Mouse (Mus musculus) kidney, embryonic 14.5 days (tissue): ENCODE data around the gene Cacna1c. TPM values are rescaled to one million over a fixed set of nuclear protein-coding genes. Genes with fewer than 3 reads are reported as not detected.

Experiments
- ATAC-seq: fragments of 200-750 bp; cut with Nextera tagmentation; 2 replicates; pipeline ENCODE4 v1.8.0; 2017; ENCODE audit warnings: moderate number of reproducible peaks, mild to moderate bottlenecking, moderate TSS enrichment, moderate library complexity; ENCODE audit not compliant: low FRiP score, low TSS enrichment
- H3K27ac ChIP-seq: fragments of 300-500 bp; sonication (generic); 2 replicates; pipeline ENCODE4 v1.5.1; 2014; ENCODE audit warnings: low read depth, mild to moderate bottlenecking, low read length, moderate library complexity, mixed read lengths
- H3K27me3 ChIP-seq: fragments of 300-500 bp; sonication (generic); 2 replicates; pipeline ENCODE4 v1.6.1; 2014; ENCODE audit warnings: mild to moderate bottlenecking, low read length; ENCODE audit not compliant: control insufficient read depth, insufficient read depth
- H3K36me3 ChIP-seq: fragments of 300-500 bp; sonication (generic); 2 replicates; pipeline ENCODE4 v1.6.1; 2014; ENCODE audit warnings: low read length, mixed read lengths; ENCODE audit not compliant: control insufficient read depth, insufficient read depth
- H3K4me1 ChIP-seq: fragments of 300-500 bp; sonication (generic); 2 replicates; pipeline ENCODE4 v1.6.1; 2014; ENCODE audit warnings: low read length, mixed read lengths; ENCODE audit not compliant: control insufficient read depth, insufficient read depth
- H3K4me2 ChIP-seq: fragments of 300-500 bp; sonication (generic); replicated peaks from 2 replicates; pipeline ENCODE4 v1.6.1; 2014; ENCODE audit warnings: low read depth, mild to moderate bottlenecking, low read length
- H3K4me3 ChIP-seq: fragments of 300-500 bp; sonication (generic); 2 replicates; pipeline ENCODE4 v1.5.1; 2014; ENCODE audit warnings: mild to moderate bottlenecking, low read length
- H3K9ac ChIP-seq: fragments of 300-500 bp; sonication (generic); 2 replicates; pipeline ENCODE4 v1.6.1; 2014; ENCODE audit warnings: low read depth, mild to moderate bottlenecking, low read length, moderate library complexity
- H3K9me3 ChIP-seq: fragments of 300-500 bp; sonication (generic); 2 replicates; pipeline ENCODE4 v1.6.1; 2016; ENCODE audit warnings: low read length; ENCODE audit not compliant: control insufficient read depth
- WGBS: fragments of 180-500 bp; shearing (Covaris S2); extraction: QIAGEN DNeasy Blood & Tissue Kit; methylation state at CpG from one replicate; pipeline ENCODE4 v1.1.7; 2014; 5-methylcytosine and 5-hydroxymethylcytosine counted together
- polyA plus RNA-seq: library from polyadenylated mRNA; unstranded; fragments of >200 nt; fragmentation: Nextera tagmentation; extraction: Ambion mirVana; gene quantifications from 2 replicates; pipeline ENCODE4 v1.2.1, GENCODE M21; 2014

Gene Cacna1c
- polyA plus RNA-seq = 1.7 and 3.3 TPM in 2 replicates

- no peak within 1 kb of the TSS for H3K4me2 ChIP-seq
- H3K36me3 ChIP-seq = peaks cover 12% of the 10 kb centered on the region; the same call in 1 of the 2 replicates
- H3K27ac ChIP-seq = no peak within 1 kb of the TSS
- 54% methylated on average over 17 of the region's 17 CpGs for WGBS
- no peak for ATAC-seq
- no peaks in the 10 kb centered on the region for H3K4me1 ChIP-seq
- no peak within 1 kb of the TSS for H3K4me3 ChIP-seq
- no peaks in the 10 kb centered on the region for H3K27me3 ChIP-seq
- no peaks in the 10 kb centered on the region for H3K9me3 ChIP-seq
- no peak within 1 kb of the TSS for H3K9ac ChIP-seq
Measured at GRCm38 (mm10) chr6:119196382-119197305, at the start of gene Cacna1c. Gene Cacna1c, minus strand, starts transcription at chr6:119196418.

GRCm38 (mm10) chr6:119240871-119241705, 44.9 kb upstream of the Cacna1c start:
- Histone ChIP-seq H3K4me3 (no peak overlapping the region), H3K9me3 (0 out of 2 replicates have a peak, but pooled peaks cover under 1% of the 10 kb centered on the region), H3K27me3 (no peaks in the 10 kb centered on the region), H3K36me3 (no peaks in the 10 kb centered on the region), H3K9ac (no peak overlapping the region), H3K27ac (no peak overlapping the region), H3K4me2 (no peak overlapping the region), H3K4me1 (no peaks in the 10 kb centered on the region)
- WGBS = 38% methylated on average over 21 of the region's 21 CpGs
- ATAC-seq = no peak

DNA sequence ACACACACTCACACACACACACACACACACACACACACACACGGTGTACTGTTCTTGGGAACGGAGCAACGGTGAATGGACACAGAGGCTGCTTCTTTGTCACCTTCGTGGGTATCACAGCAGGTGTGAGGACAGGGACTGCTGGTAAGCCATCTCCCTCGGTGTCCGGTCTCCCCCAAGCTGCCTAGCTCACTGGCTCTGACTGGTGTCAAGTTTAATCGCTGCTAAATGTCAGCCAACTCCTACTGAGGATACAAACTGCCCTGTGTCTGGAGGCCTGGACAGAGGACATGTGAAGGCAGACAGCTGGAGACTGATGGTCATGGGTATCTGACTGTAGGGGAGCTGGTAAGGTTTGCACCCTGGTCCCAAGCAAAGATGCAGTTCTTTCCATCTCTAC, 44.0 kb upstream of the Cacna1c start:
- Histone ChIP-seq H3K4me2 (no peak overlapping the region), H3K9ac (no peak overlapping the region), H3K36me3 (no peaks in the 10 kb centered on the region), H3K4me3 (no peak overlapping the region), H3K9me3 (no peaks in the 10 kb centered on the region), H3K27ac (no peak overlapping the region), H3K27me3 (no peaks in the 10 kb centered on the region), H3K4me1 (no peaks in the 10 kb centered on the region)
- 46% methylated on average over 7 of the region's 7 CpGs for WGBS
- 0 out of 2 replicates have a peak, but pooled peaks have one; percentile 39 for ATAC-seq

DNA sequence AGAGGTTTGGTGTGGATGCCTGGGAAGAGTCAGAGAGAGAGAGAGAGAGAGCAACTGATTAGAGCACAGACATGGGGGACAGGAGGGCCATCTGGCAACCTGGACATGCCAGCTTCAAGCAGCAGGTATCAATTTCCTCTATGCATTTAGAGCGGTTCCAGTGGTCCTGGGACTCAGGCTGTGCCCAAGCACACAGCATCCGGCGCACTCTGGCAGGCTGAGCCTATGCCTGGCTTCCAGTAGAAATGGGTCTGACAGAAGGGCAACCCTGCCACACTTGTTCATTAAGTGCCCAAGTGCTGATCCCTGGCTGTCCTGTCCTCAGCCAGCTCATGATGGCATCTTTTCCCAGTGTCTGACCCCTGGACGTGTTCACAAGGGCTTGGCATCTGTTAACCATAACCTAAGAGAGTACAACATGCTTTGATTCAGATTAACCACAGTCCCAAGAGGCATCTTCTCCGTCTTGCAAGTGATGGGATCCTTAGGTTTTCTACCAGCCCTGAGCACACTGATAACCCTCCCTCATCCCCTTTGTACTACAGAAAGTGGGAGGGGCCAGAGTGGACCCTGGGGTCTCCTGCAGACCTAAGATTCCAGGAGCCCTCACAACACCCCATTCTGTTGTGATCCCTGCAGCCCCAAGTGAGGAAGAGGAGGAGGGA, 43.3 kb upstream of the Cacna1c start:
- H3K4me3 ChIP-seq = no peak overlapping the region
- H3K27me3 ChIP-seq = no peaks in the 10 kb centered on the region
- WGBS = 84% methylated on average over 5 of the region's 5 CpGs
- H3K4me1 ChIP-seq = no peaks in the 10 kb centered on the region
- H3K9ac ChIP-seq = no peak overlapping the region
- no peak overlapping the region for H3K27ac ChIP-seq
- H3K36me3 ChIP-seq = no peaks in the 10 kb centered on the region
- H3K9me3 ChIP-seq = no peaks in the 10 kb centered on the region
- H3K4me2 ChIP-seq = no peak overlapping the region
- ATAC-seq = no peak

GRCm38 (mm10) chr6:119237427-119237989, 41.3 kb upstream of the Cacna1c start:
- no peaks in the 10 kb centered on the region for H3K4me1 ChIP-seq
- no peaks in the 10 kb centered on the region for H3K36me3 ChIP-seq
- no peak overlapping the region for H3K27ac ChIP-seq
- H3K27me3 ChIP-seq = no peaks in the 10 kb centered on the region
- H3K9me3 ChIP-seq = no peaks in the 10 kb centered on the region
- no peak overlapping the region for H3K9ac ChIP-seq
- H3K4me2 ChIP-seq = no peak overlapping the region
- no peak overlapping the region for H3K4me3 ChIP-seq
- WGBS = 72% methylated on average over 8 of the region's 8 CpGs
- no peak for ATAC-seq

DNA sequence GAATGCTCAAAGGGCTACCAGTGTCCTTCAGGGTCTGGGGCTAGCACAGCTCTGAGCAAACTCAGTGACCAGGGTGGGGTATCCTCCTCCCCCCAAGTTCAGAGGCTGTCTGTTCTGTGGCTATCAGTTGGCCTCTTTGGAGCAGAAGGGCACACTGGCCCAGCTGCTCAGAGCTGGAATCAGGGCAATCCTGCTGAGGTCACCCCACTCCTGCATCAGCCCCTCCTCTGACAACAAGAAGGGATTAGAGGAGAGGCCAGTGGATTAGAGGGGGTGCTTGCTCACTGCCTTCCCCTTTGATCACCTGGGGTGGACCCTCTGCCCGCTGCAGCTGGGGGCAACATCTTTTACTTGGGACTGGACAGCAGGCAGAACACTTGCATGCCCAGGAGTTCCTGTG, 40.0 kb upstream of the Cacna1c start, which contains the start of gene Cacna2d4:
Gene Cacna2d4, plus strand, starts transcription at position 286 of the 400 bp plus-strand sequence.
- H3K27me3 ChIP-seq = no peaks in the 10 kb centered on the region
- H3K36me3 ChIP-seq = no peaks in the 10 kb centered on the region
- H3K9me3 ChIP-seq = no peaks in the 10 kb centered on the region
- no peaks in the 10 kb centered on the region for H3K4me1 ChIP-seq
- H3K4me2 ChIP-seq = no peak within 1 kb of the TSS
- no peak within 1 kb of the TSS for H3K4me3 ChIP-seq
- no peak within 1 kb of the TSS for H3K27ac ChIP-seq
- no peak for ATAC-seq
- WGBS = 50% methylated on average over 1 of the region's 1 CpGs
- H3K9ac ChIP-seq = no peak within 1 kb of the TSS

- H3K27me3 ChIP-seq = no peaks in the 10 kb centered on the region
- no peak overlapping the region for H3K27ac ChIP-seq
- H3K4me2 ChIP-seq = no peak overlapping the region
- H3K9ac ChIP-seq = no peak overlapping the region
- H3K4me3 ChIP-seq = no peak overlapping the region
- no peaks in the 10 kb centered on the region for H3K9me3 ChIP-seq
- ATAC-seq = no peak
- no peaks in the 10 kb centered on the region for H3K36me3 ChIP-seq
- H3K4me1 ChIP-seq = no peaks in the 10 kb centered on the region
- 69% methylated on average over 5 of the region's 5 CpGs for WGBS
Measured at GRCm38 (mm10) chr6:119235441-119235840, 39.2 kb upstream of the Cacna1c start.

GRCm38 (mm10) chr6:119233066-119233465, 36.8 kb upstream of the Cacna1c start:
- 11% methylated on average over 3 of the region's 3 CpGs for WGBS
- Histone ChIP-seq H3K9me3 (no peaks in the 10 kb centered on the region), H3K9ac (no peak overlapping the region), H3K4me1 (no peaks in the 10 kb centered on the region), H3K4me3 (no peak overlapping the region), H3K27me3 (no peaks in the 10 kb centered on the region), H3K27ac (no peak overlapping the region), H3K36me3 (no peaks in the 10 kb centered on the region), H3K4me2 (no peak overlapping the region)
- ATAC-seq = no peak
